Mouse (Mus musculus) bone marrow, adult 2 months (tissue): ENCODE measurements around the gene Bcl2l14.

Source experiments
- CTCF ChIP-seq: fragments of 200-500 bp; IDR thresholded peaks from 2 replicates; pipeline ENCODE4 v1.5.1; 2011; ENCODE audit warnings: low read length, control low read depth; ENCODE audit not compliant: control insufficient read depth, insufficient read depth
- POLR2A ChIP-seq: fragments of 200-500 bp; IDR thresholded peaks from 2 replicates; pipeline ENCODE4 v1.6.1; 2011; ENCODE audit warnings: low read depth, mild to moderate bottlenecking, control low read depth, low read length, borderline replicate concordance; ENCODE audit not compliant: control insufficient read depth

- TF ChIP-seq CTCF (no peak), POLR2A (no peak)
Observed at GRCm38 (mm10) chr6:134434866-134435390, 38.8 kb downstream of the Bcl2l14 start.
